Mouse (Mus musculus): Measurements from ENCODE around the gene Tmeff2.

The Tmeff2 gene

GRCm38 (mm10) chr1:51216292-51217050 lies 316.0 kb downstream of the Tmeff2 start:
- no peak for DNase-seq

- no peak for DNase-seq
Observed at GRCm38 (mm10) chr1:51217227-51217626, 316.8 kb downstream of the Tmeff2 start.

GRCm38 (mm10) chr1:51225156-51225555 lies 324.7 kb downstream of the Tmeff2 start:
- no peak for DNase-seq

Data from thymus, adult 18-20 months (tissue).